Mouse (Mus musculus): ENCODE results near the gene Cntn4. TPM values are rescaled to one million over a fixed set of nuclear protein-coding genes. Genes with fewer than 3 reads are reported as not detected.

Cntn4 gene
- polyA plus RNA-seq, 1 experiment, result not detected

DNA sequence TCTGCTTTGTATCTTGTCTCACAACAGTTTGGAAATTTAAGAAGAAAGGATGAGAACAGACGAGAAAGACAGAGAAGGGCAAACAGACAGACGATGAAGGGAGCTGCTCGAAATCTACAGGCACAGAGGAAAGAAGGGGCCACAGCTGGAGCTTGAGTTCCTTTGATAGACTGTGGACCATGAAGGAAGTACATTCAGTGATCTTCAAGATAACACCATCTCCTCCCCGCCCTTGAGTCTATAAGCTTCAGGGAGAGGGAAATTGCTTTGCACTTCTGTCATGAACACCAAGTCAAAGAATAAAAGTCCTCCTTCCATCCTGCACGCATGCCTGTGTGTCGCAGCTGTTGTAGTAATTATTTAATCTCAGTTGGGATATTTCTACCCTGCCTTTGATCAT lies 1048.6 kb downstream of the Cntn4 start:
- no peak for DNase-seq
- no peak overlapping the region for H3K4me3 ChIP-seq (ENCODE audit: control insufficient read depth, insufficient read depth, low read length)
- no peak overlapping the region for H3K27ac ChIP-seq (ENCODE audit: control insufficient read depth, insufficient read depth, low read length)
- H3K27me3 ChIP-seq (ENCODE audit: control insufficient read depth, insufficient read depth, low read length), result no peaks in the 10 kb centered on the region
- no peak for TF ChIP-seq CTCF (IDR thresholded peaks at IDR 0.05; ENCODE audit: borderline replicate concordance, control insufficient read depth, extremely low read depth, insufficient read depth, low read length, poor library complexity)
- no peak for TF ChIP-seq POLR2A (IDR thresholded peaks at IDR 0.05; ENCODE audit: control insufficient read depth, extremely low read depth, insufficient read depth, low read length, poor library complexity)
- no peaks in the 10 kb centered on the region for H3K36me3 ChIP-seq (ENCODE audit: control insufficient read depth, insufficient read depth, low read length)
- 9% methylated on average over 6 of the region's 6 CpGs for WGBS
- 0 out of 2 replicates have a peak, but pooled peaks cover 2% of the 10 kb centered on the region for H3K4me1 ChIP-seq (replicated peaks; ENCODE audit: control insufficient read depth, insufficient read depth, low read length)

- Histone ChIP-seq H3K36me3 (ENCODE audit: control insufficient read depth, insufficient read depth, low read length) (no peaks in the 10 kb centered on the region), H3K4me1 (replicated peaks; ENCODE audit: control insufficient read depth, insufficient read depth, low read length) (0 out of 2 replicates have a peak, but pooled peaks cover 2% of the 10 kb centered on the region), H3K27ac (ENCODE audit: control insufficient read depth, insufficient read depth, low read length) (no peak overlapping the region), H3K27me3 (ENCODE audit: control insufficient read depth, insufficient read depth, low read length) (no peaks in the 10 kb centered on the region), H3K4me3 (ENCODE audit: control insufficient read depth, insufficient read depth, low read length) (no peak overlapping the region)
- WGBS, result 15% methylated on average over 1 of the region's 1 CpGs
- no peak for DNase-seq
- TF ChIP-seq POLR2A (IDR thresholded peaks at IDR 0.05; ENCODE audit: control insufficient read depth, extremely low read depth, insufficient read depth, low read length, poor library complexity) (no peak), CTCF (IDR thresholded peaks at IDR 0.05; ENCODE audit: borderline replicate concordance, control insufficient read depth, extremely low read depth, insufficient read depth, low read length, poor library complexity) (no peak)
These were observed 1050.2 kb downstream of the Cntn4 start for GRCm38 (mm10) chr6:106727703-106728102.

DNA sequence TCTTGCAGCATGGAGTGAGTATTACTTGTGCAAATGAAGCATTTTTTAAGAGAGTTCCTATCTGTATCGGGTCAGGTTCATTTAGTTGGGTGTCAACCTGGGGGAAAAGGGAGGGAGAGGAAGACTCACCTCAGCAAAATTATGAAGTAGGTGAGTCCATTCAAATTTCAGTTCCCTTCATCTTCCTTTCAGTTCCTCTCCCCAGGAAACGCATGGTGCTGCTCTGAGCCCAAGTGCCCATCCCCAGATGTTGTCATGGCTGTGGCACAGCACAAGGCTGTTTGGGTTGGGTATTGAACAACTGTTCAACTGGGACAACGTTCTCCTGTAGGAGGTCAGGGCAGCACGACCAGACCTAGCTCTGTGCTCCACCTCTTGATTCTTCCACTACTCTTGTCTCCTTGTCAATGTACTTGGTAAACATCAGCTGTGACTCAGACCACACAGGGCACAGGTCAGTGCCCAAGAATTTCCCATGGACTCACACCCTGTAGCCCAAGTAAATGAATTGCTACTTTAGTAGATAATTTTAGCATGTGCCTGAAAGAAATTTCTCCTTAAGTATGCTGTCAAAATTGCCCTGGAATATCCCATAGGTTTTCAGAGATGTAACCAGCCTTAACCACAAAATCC lies 1052.3 kb downstream of the Cntn4 start:
- TF ChIP-seq CTCF (IDR thresholded peaks at IDR 0.05; ENCODE audit: borderline replicate concordance, control insufficient read depth, extremely low read depth, insufficient read depth, low read length, poor library complexity), result no peak
- no peak for TF ChIP-seq POLR2A (IDR thresholded peaks at IDR 0.05; ENCODE audit: control insufficient read depth, extremely low read depth, insufficient read depth, low read length, poor library complexity)
- Histone ChIP-seq H3K27me3 (ENCODE audit: control insufficient read depth, insufficient read depth, low read length) (no peaks in the 10 kb centered on the region), H3K36me3 (ENCODE audit: control insufficient read depth, insufficient read depth, low read length) (no peaks in the 10 kb centered on the region), H3K4me3 (ENCODE audit: control insufficient read depth, insufficient read depth, low read length) (no peak overlapping the region), H3K27ac (ENCODE audit: control insufficient read depth, insufficient read depth, low read length) (no peak overlapping the region), H3K4me1 (replicated peaks; ENCODE audit: control insufficient read depth, insufficient read depth, low read length) (0 out of 2 replicates have a peak, but pooled peaks cover 2% of the 10 kb centered on the region)
- WGBS, result 88% methylated on average over 4 of the region's 4 CpGs
- DNase-seq, result no peak

GRCm38 (mm10) chr6:106732563-106732962 lies 1055.1 kb downstream of the Cntn4 start:
- 22% methylated on average over 4 of the region's 4 CpGs for WGBS
- Histone ChIP-seq H3K27ac (ENCODE audit: control insufficient read depth, insufficient read depth, low read length) (no peak overlapping the region), H3K27me3 (ENCODE audit: control insufficient read depth, insufficient read depth, low read length) (no peaks in the 10 kb centered on the region), H3K36me3 (ENCODE audit: control insufficient read depth, insufficient read depth, low read length) (no peaks in the 10 kb centered on the region), H3K4me3 (ENCODE audit: control insufficient read depth, insufficient read depth, low read length) (no peak overlapping the region), H3K4me1 (replicated peaks; ENCODE audit: control insufficient read depth, insufficient read depth, low read length) (no peaks in the 10 kb centered on the region)
- DNase-seq, result no peak
- no peak for TF ChIP-seq CTCF (IDR thresholded peaks at IDR 0.05; ENCODE audit: borderline replicate concordance, control insufficient read depth, extremely low read depth, insufficient read depth, low read length, poor library complexity)
- TF ChIP-seq POLR2A (IDR thresholded peaks at IDR 0.05; ENCODE audit: control insufficient read depth, extremely low read depth, insufficient read depth, low read length, poor library complexity), result no peak

GRCm38 (mm10) chr6:106738229-106738628 lies 1060.8 kb downstream of the Cntn4 start:
- Histone ChIP-seq H3K4me3 (ENCODE audit: control insufficient read depth, insufficient read depth, low read length) (no peak overlapping the region), H3K36me3 (ENCODE audit: control insufficient read depth, insufficient read depth, low read length) (no peaks in the 10 kb centered on the region), H3K27ac (ENCODE audit: control insufficient read depth, insufficient read depth, low read length) (no peak overlapping the region), H3K4me1 (replicated peaks; ENCODE audit: control insufficient read depth, insufficient read depth, low read length) (no peaks in the 10 kb centered on the region), H3K27me3 (ENCODE audit: control insufficient read depth, insufficient read depth, low read length) (no peaks in the 10 kb centered on the region)
- no peak for DNase-seq
- TF ChIP-seq CTCF (IDR thresholded peaks at IDR 0.05; ENCODE audit: borderline replicate concordance, control insufficient read depth, extremely low read depth, insufficient read depth, low read length, poor library complexity), result no peak
- 79% methylated on average over 3 of the region's 3 CpGs for WGBS

- no peaks in the 10 kb centered on the region for H3K36me3 ChIP-seq (ENCODE audit: control insufficient read depth, insufficient read depth, low read length)
- DNase-seq, result no peak
- no peak overlapping the region for H3K4me3 ChIP-seq (ENCODE audit: control insufficient read depth, insufficient read depth, low read length)
- WGBS, result 95% methylated on average over 1 of the region's 1 CpGs
- no peak for TF ChIP-seq CTCF (IDR thresholded peaks at IDR 0.05; ENCODE audit: borderline replicate concordance, control insufficient read depth, extremely low read depth, insufficient read depth, low read length, poor library complexity)
- no peak for TF ChIP-seq POLR2A (IDR thresholded peaks at IDR 0.05; ENCODE audit: control insufficient read depth, extremely low read depth, insufficient read depth, low read length, poor library complexity)
- no peaks in the 10 kb centered on the region for H3K27me3 ChIP-seq (ENCODE audit: control insufficient read depth, insufficient read depth, low read length)
- H3K4me1 ChIP-seq (replicated peaks; ENCODE audit: control insufficient read depth, insufficient read depth, low read length), result no peaks in the 10 kb centered on the region
- no peak overlapping the region for H3K27ac ChIP-seq (ENCODE audit: control insufficient read depth, insufficient read depth, low read length)
These were observed 1062.9 kb downstream of the Cntn4 start for GRCm38 (mm10) chr6:106740244-106740825.

Data from thymus, adult 2 months (tissue).